Mouse (Mus musculus): ENCODE results near the gene Vmn2r48.
"Not testable (repeated sequence)": the region's sequence is repeated elsewhere in the genome, so short reads cannot be mapped to it uniquely, and the experiment has no call there.

The Vmn2r48 gene

DNA sequence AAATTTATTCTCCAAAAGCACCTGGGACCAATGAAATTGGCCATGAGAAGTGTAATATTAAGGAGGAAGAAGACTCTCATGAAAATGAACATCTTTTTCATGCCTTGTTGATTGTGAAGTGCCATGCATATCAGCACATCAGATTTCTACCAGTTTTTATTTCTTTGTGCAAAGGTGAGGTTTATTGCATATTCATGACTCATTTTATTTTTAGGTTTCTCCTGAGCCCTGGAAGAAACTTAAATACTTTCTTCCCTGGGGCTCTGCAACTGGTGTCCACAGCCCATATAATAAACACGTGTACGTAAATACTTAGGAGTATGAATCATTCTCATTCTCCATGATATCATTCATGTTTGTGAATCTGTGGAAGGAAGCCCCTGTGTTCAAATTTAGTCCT is at the start of gene Vmn2r48:
Gene Vmn2r48 (minus strand): TSS at position 101 of the 400 bp plus-strand sequence.
- not testable (repeated sequence) for DNase-seq (ENCODE audit: low spot score in 2 of 2)

DNA sequence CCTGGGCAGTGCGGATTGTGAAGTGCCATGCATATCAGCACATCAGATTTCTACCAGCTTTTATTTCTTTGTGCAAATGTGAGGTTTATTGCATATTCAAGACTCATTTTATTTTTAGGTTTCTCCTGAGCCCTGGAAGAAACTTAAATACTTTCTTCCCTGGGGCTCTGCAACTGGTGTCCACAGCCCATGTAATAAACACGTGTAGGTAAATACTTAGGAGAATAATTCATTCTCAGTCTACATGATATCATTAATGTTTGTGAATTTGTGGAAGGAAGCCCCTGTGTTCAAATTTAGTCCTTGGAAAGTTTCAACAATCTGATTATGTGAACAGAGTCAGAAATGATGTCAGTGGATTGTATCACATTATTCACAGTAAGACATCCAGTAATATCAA is 38.8 kb upstream of the Vmn2r48 start, which contains the start of gene Vmn2r49:
Gene Vmn2r49 (minus strand): TSS at position 101 of the 400 bp plus-strand sequence.
- DNase-seq (ENCODE audit: low spot score in 2 of 2) = not testable (repeated sequence)

All from cerebellum, postnatal 4 days (tissue).